Mouse (Mus musculus) layer of hippocampus, adult 18-20 months (tissue): Measurements from ENCODE around the gene Sirt7. TPM values are rescaled to one million over a fixed set of nuclear protein-coding genes. Genes with fewer than 3 reads are reported as not detected.

ENCODE experiments used
- DNase-seq, 2 experiments: peaks; one replicate each; pipeline ENCODE4 v3.0.0; 2022; ENCODE audit warnings: low spot score in 2 of 2
- microRNA-seq, 2 experiments: library from miRNA; unstranded; fragments of <30 nt; microRNA quantifications; one replicate each; pipeline ENCODE4 v1.2.0; 2021
- total RNA-seq, 2 experiments: library from RNA; stranded (reverse); gene quantifications; 2 replicates each; pipeline ENCODE4 v1.2.3; 2021

The Sirt7 gene
- total RNA-seq, 2 experiments from 2014 or later = 35.4 to 41.5 TPM

DNA sequence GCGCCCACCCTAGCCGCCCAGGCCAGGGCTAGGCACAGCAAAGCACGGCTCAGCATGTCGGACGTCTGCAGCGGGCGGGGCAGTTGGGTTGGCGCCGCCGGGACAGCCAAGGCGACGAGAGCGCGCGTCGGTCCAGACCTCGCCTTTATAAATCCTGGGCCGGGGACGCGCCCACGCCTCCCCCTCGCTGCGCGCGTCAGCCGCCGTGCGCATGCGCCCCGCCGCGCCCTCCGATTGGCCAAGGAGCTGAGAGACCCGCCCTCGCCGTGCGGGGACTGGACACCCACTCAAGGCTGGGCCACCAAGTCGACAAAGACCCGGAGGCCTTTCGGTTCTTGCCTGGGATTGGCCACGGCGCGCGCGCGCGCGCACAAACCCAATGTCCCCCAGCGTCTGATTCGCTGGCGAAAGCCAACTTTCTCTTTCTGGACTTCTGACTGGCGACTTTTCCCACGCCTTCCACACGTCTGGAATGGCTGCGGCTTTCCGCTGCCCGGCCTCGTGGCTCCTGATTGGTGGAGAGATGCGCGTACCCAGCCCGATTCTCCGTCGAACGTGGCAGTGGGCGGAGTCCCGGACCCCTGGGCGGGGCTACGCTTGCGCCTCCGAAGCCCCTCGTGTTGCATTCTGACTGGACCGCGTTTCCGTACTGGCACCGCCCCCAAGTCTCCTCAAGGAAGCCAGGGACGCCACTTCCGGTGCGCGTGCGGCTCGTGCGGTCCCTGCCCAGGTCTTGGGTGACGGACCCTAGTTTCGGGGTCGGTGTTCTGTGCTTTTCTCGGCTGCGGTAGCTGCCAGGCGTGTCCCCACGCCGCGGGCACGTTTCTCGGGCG is 52.1 kb downstream of the Sirt7 start, which contains the start of gene P4hb:
P4hb (minus strand) TSS at position 502 of the 833 bp plus-strand sequence.
- DNase-seq = peak; percentile 100

DNA sequence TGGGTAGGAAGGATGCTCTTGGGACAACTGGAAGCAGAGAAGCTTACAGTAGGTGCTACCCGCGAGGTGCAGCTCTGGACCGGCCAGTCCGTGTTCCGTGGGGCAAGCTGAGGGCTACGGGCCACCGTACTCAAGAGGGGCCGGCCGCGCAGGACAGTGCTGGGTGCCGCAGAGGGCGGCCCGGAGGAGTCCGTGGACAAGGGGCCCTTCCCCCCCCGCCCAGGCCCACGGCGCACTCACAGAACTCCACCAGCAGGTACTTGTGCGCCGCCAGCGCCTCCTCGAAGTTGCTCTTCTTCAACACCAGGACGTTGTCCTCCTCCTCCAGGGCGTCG is 52.7 kb downstream of the Sirt7 start:
- DNase-seq = no peak

DNA sequence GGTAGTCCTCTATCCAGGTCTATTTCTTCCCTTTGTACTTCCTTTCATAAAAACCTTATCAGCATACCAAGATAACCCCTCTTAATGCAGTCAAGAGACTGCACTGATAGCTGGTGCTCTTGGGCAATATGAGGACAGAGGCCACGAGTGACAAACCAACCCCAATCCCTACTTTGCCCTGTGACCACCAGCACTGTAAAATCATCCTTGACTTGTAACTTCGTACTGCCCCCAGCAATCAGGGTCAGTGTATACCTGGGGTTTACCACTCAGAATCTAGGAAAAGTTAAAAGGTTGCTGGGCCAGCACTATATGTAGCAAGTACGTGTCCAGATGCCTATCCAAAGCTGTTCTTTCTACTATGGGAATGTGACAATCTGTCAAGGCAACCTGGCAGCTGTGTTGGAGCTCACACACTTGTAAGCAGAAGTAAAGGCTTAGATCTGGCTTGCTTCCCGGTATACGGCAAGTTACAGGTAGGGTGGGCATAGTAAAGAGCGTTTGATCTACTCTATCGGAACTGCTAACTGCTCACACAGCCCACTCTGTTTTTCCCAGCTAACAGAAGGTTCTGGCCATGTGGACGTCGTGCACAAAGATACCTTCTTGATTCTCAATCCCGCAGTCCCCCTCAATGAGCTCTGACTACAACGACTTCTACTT is 53.2 kb downstream of the Sirt7 start:
- no peak for DNase-seq

DNA sequence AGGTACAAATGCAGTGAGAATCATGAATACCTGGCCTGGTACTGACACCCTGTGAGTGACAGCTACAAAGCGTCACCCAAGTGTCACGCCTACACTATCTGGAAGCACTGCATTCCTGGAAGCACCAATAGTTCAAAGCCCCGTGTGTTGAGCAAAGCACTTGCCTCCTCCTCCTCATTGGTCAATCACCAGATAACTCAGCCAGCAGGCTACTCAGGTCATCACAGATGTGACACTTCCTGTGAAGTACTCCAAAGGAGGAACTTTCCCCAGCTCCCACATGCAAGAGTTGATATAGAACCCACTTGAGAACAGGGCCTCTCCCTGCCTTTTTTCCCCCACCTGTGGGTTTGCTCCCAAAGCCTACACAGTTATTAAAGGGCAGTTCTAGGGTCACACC is 53.9 kb downstream of the Sirt7 start:
- DNase-seq = no peak

Small RNAs within 50 kb of the gene (microRNA-seq; reads per million reads assigned to microRNA genes)
- 2.1 to 2.5 reads per million in 2 experiments for gene Mir6936

Other genes starting within 250 kb of the Sirt7 start
- 10 to 100 TPM; 16.7 to 18.4 TPM for gene Faap100, start 246.5 kb downstream of the Sirt7 start, total RNA-seq
- gene Nploc4, start 187.5 kb downstream of the Sirt7 start, total RNA-seq = 10 to 100 TPM; 60.0 to 61.9 TPM
- gene Tspan10, start 182.6 kb downstream of the Sirt7 start, total RNA-seq = not detected
- under 1 TPM; 0.43 to 0.82 TPM for gene Pde6g, start 171.7 kb downstream of the Sirt7 start, total RNA-seq
- 10 to 100 TPM; 13.1 to 13.5 TPM for gene Oxld1, start 167.2 kb downstream of the Sirt7 start, total RNA-seq
- gene Ccdc137, start 167.1 kb downstream of the Sirt7 start, total RNA-seq = 10 to 100 TPM; 24.6 to 32.9 TPM
- gene Arl16, start 157.6 kb downstream of the Sirt7 start, total RNA-seq = 10 to 100 TPM; 53.0 to 53.6 TPM
- gene Mrpl12, start 140.6 kb downstream of the Sirt7 start, total RNA-seq = 10 to 100 TPM; 65.1 to 67.5 TPM
- 10 to 100 TPM; 18.9 to 19.3 TPM for gene Slc25a10, start 133.4 kb downstream of the Sirt7 start, total RNA-seq
- gene Gcgr, start 94.5 kb downstream of the Sirt7 start, total RNA-seq = not detected
- gene Mcrip1, start 75.5 kb downstream of the Sirt7 start, total RNA-seq = 10 to 100 TPM; 68.8 to 74.5 TPM
- not detected for gene Ppp1r27, start 74.1 kb downstream of the Sirt7 start, total RNA-seq
- 100 to 1,000 TPM; 122 to 132 TPM for gene P4hb, start 52.0 kb downstream of the Sirt7 start, total RNA-seq
- 100 to 1,000 TPM; 293 to 295 TPM for gene Arhgdia, start 43.6 kb downstream of the Sirt7 start, total RNA-seq
- 10 to 100 TPM; 60.5 to 70.0 TPM for gene Alyref, start 26.9 kb downstream of the Sirt7 start, total RNA-seq
- 10 to 100 TPM; 93.5 to 97.0 TPM for gene Anapc11, start 26.8 kb downstream of the Sirt7 start, total RNA-seq
- 1 to 10 TPM in 1 of 2 experiments, under 1 TPM in 1; 0.89 to 1.4 TPM for gene Npb, start 16.8 kb downstream of the Sirt7 start, total RNA-seq
- 100 to 1,000 TPM; 118 to 128 TPM for gene Pcyt2, start 7.3 kb downstream of the Sirt7 start, total RNA-seq
- gene Mafg, start 8.4 kb upstream of the Sirt7 start, total RNA-seq = 10 to 100 TPM; 70.0 to 71.5 TPM
- 1 to 10 TPM in 1 of 2 experiments, under 1 TPM in 1; 0.81 to 2.0 TPM for gene Pycr1, start 18.5 kb upstream of the Sirt7 start, total RNA-seq
- gene Myadml2, start 22.9 kb upstream of the Sirt7 start, total RNA-seq = 1 to 10 TPM; 3.9 to 4.6 TPM
- gene Notum, start 35.9 kb upstream of the Sirt7 start, total RNA-seq = 1 to 10 TPM; 2.6 to 5.5 TPM
- 10 to 100 TPM; 46.1 to 54.3 TPM for gene Aspscr1, start 47.7 kb upstream of the Sirt7 start, total RNA-seq
- 10 to 100 TPM; 15.8 to 18.7 TPM for gene Cenpx, start 88.5 kb upstream of the Sirt7 start, total RNA-seq
- 10 to 100 TPM; 49.1 to 60.5 TPM for gene Lrrc45, start 88.7 kb upstream of the Sirt7 start, total RNA-seq
- gene Rac3, start 96.2 kb upstream of the Sirt7 start, total RNA-seq = 10 to 100 TPM; 32.0 to 40.0 TPM
- gene Dcxr, start 102.0 kb upstream of the Sirt7 start, total RNA-seq = 10 to 100 TPM; 12.3 to 13.6 TPM
- gene Cbr2, start 106.9 kb upstream of the Sirt7 start, total RNA-seq = 1 to 10 TPM; 1.2 to 1.7 TPM
- 10 to 100 TPM; 20.9 to 24.0 TPM for gene Hmga1b, start 137.6 kb upstream of the Sirt7 start, total RNA-seq
- gene Rfng, start 159.0 kb upstream of the Sirt7 start, total RNA-seq = 10 to 100 TPM; 57.1 to 59.9 TPM
- 100 to 1,000 TPM; 152 to 154 TPM for gene Gps1, start 159.0 kb upstream of the Sirt7 start, total RNA-seq
- 10 to 100 TPM; 40.1 to 40.4 TPM for gene Dus1l, start 171.2 kb upstream of the Sirt7 start, total RNA-seq
- 100 to 1,000 TPM; 183 to 187 TPM for gene Fasn, start 199.3 kb upstream of the Sirt7 start, total RNA-seq